Mouse (Mus musculus) heart, embryonic 12.5 days (tissue): ENCODE measurements around the gene Hdhd5. TPM values are rescaled to one million over a fixed set of nuclear protein-coding genes. Genes with fewer than 3 reads are reported as not detected.

Experiments used
- ATAC-seq: fragments of 200-750 bp; cut with Nextera tagmentation; 2 replicates; pipeline ENCODE4 v1.8.0; 2017; ENCODE audit warnings: moderate TSS enrichment, moderate library complexity; ENCODE audit not compliant: insufficient number of reproducible peaks, low FRiP score
- H3K27ac ChIP-seq: fragments of 300-500 bp; sonication (generic); 2 replicates; pipeline ENCODE4 v1.5.1; 2016; ENCODE audit warnings: mild to moderate bottlenecking, moderate library complexity; ENCODE audit not compliant: poor library complexity, severe bottlenecking
- H3K27me3 ChIP-seq: fragments of 300-500 bp; sonication (generic); replicated peaks from 2 replicates; pipeline ENCODE4 v1.6.1; 2016; ENCODE audit warnings: mild to moderate bottlenecking, moderate library complexity
- H3K36me3 ChIP-seq: fragments of 300-500 bp; sonication (generic); 2 replicates; pipeline ENCODE4 v1.6.1; 2016; ENCODE audit warnings: mild to moderate bottlenecking, moderate library complexity
- H3K4me1 ChIP-seq: fragments of 300-500 bp; sonication (generic); replicated peaks from 2 replicates; pipeline ENCODE4 v1.6.1; 2016; ENCODE audit warnings: mild to moderate bottlenecking
- H3K4me2 ChIP-seq: fragments of 300-500 bp; sonication (generic); 2 replicates; pipeline ENCODE4 v1.6.1; 2016; ENCODE audit warnings: mild to moderate bottlenecking, moderate library complexity
- H3K4me3 ChIP-seq: fragments of 300-500 bp; sonication (generic); 2 replicates; pipeline ENCODE4 v1.5.1; 2016; ENCODE audit warnings: mild to moderate bottlenecking
- H3K9ac ChIP-seq: fragments of 300-500 bp; sonication (generic); 2 replicates; pipeline ENCODE4 v1.6.1; 2016; ENCODE audit warnings: mild to moderate bottlenecking, moderate library complexity
- H3K9me3 ChIP-seq: fragments of 300-500 bp; sonication (generic); replicated peaks from 2 replicates; pipeline ENCODE4 v1.6.1; 2016; ENCODE audit warnings: mild to moderate bottlenecking, moderate library complexity
- WGBS: fragments of 180-500 bp; shearing (Covaris S2); methylation state at CpG from one replicate; pipeline ENCODE4 v1.1.7; 2016; 5-methylcytosine and 5-hydroxymethylcytosine counted together
- polyA plus RNA-seq: library from polyadenylated mRNA; unstranded; fragments of >200 nt; fragmentation: Nextera tagmentation; extraction: Ambion mirVana; gene quantifications from 2 replicates; pipeline ENCODE4 v1.2.1, GENCODE M21; 2016

The Hdhd5 gene
- polyA plus RNA-seq, 1 experiment from 2014 or later = 16.0 TPM

DNA sequence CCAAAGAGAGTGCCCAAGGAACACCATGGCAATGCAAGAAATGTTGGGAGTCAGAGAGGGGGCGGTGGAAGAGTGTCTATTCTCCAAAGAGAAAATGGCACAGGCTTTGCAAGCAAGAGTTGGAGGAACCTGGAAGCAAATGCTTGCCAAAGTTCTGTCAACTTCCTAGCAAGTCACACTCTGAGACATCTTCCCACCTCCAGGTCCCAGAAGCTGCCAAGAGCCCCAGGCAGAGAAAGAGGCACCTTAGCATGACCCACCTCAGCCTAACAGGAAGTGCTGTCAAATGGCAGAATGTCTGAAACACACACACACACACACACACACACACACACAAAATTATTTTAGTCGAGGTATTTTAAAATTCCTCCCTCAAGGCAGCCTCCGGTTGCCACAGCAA is 27.1 kb downstream of the Hdhd5 start:
- Histone ChIP-seq H3K27me3 (no peaks in the 10 kb centered on the region), H3K9ac (no peak overlapping the region), H3K27ac (no peak overlapping the region), H3K4me3 (no peak overlapping the region), H3K4me2 (no peak overlapping the region), H3K9me3 (peaks cover 6% of the 10 kb centered on the region), H3K4me1 (0 out of 2 replicates have a peak, but pooled peaks cover 3% of the 10 kb centered on the region), H3K36me3 (no peaks in the 10 kb centered on the region)
- 65% methylated on average over 3 of the region's 3 CpGs for WGBS
- ATAC-seq = no peak

GRCm38 (mm10) chr6:120496544-120496943 is 34.6 kb downstream of the Hdhd5 start:
- Histone ChIP-seq H3K27ac (no peak overlapping the region), H3K4me1 (peaks cover 26% of the 10 kb centered on the region), H3K4me3 (no peak overlapping the region), H3K4me2 (no peak overlapping the region), H3K9ac (no peak overlapping the region), H3K36me3 (no peaks in the 10 kb centered on the region), H3K27me3 (peaks cover 45% of the 10 kb centered on the region), H3K9me3 (peaks cover 6% of the 10 kb centered on the region)
- ATAC-seq = no peak
- WGBS = 55% methylated on average over 3 of the region's 3 CpGs

DNA sequence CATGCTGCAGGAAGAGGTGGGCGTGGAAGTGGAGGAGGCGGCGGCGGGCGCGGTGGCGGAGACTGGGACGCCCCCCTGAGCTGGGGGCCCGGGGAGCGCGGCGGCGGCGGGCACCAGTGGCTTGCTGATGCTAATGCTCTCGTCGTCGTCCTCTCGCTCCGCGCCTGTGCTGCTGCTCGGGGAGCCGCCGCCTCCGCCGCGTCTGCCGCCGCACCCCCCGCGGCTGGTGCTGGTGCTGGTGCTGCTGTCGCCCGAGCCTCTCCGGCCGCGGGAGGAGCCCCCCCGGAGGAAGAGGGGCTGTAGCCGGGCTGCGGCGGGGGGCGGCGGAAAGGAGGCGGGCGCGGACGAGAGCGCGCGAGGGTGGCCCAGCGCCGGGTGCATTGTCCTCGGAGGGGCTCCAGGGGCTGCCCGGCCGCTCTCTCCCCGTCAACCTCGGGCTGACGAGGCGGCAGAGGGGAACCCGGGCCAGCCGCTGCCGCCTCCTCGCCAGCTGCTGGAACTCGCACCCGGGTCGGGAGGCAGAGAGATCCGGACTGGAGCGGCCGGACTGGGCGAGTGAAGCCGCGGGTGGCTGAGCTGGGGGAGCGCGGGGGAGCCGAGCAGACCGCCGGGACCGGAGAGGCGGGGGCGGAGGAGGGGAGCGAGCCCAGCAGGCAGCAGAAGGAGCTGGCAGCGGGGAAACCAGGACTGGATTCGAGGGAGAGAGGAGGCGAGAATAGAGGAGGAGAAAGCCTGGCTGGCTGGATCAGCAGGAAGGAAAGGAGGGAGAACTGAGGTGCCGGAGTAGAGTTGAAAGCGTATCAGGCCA is 37.5 kb downstream of the Hdhd5 start, which contains the start of gene Tmem121b:
Gene Tmem121b, minus strand, starts transcription at position 434 of the 808 bp plus-strand sequence.
- H3K27ac ChIP-seq = no peak within 1 kb of the TSS
- H3K4me2 ChIP-seq = peak within 1 kb of the TSS; percentile 100
- peak; percentile 33; the same call in 1 of the 2 replicates for ATAC-seq
- peaks cover 26% of the 10 kb centered on the region for H3K4me1 ChIP-seq
- peak within 1 kb of the TSS; percentile 74 for H3K4me3 ChIP-seq
- under 1% methylated on average over 73 of the region's 84 CpGs for WGBS
- H3K27me3 ChIP-seq = peaks cover 60% of the 10 kb centered on the region
- H3K9me3 ChIP-seq = no peaks in the 10 kb centered on the region
- H3K36me3 ChIP-seq = no peaks in the 10 kb centered on the region
- peak within 1 kb of the TSS; percentile 76 for H3K9ac ChIP-seq

DNA sequence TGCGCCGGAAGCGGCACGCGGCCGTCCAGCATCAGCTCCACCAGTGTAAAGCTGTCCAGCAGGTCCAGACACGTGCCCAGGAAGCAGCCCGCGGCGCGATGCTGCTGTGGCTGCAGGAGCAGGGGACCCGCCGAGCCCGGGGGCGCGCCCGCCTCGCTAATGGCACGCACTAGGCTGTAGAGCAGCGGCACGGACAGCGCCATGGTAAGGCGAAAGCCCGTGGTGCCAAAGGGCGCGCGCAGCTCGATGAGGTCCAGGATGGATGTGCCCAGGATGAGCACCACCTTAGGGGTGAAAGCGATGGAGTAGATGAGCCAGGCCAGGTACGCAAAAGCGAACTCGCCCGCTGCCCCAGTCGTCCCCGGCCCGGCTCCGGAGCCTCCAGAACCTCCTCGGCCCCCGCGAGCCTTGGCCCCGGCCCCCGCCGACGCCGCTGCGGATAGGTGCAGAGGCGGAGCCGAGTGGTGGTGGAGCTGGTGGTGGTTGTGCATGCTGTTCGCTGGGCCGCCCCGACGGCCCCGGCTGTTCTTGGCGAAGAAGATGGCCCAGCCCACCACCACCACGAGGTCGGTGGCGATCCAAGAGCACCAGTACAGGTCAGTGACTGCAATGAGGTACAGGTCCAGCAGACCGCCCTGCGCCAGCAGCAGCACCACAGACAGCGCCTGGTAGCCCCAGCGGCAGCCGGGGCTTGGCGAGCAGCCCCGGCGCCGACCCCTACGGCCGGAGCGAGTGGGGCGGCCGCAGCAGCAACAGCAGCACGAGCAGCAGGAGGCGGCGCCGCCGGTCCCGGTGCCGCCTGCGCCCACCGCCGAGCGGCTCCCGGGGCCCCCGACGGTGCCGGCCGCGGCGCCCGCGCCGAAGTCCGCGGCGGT is 38.4 kb downstream of the Hdhd5 start:
- Histone ChIP-seq H3K36me3 (no peaks in the 10 kb centered on the region), H3K4me2 (peak overlapping the region; percentile 100), H3K9ac (peak overlapping the region; percentile 76), H3K9me3 (no peaks in the 10 kb centered on the region), H3K27me3 (peaks cover 60% of the 10 kb centered on the region), H3K4me1 (peaks cover 26% of the 10 kb centered on the region), H3K4me3 (peak overlapping the region; percentile 74), H3K27ac (no peak overlapping the region)
- 1% methylated on average over 92 of the region's 95 CpGs for WGBS
- ATAC-seq = peak; percentile 41

GRCm38 (mm10) chr6:120491862-120492498 is 39.1 kb downstream of the Hdhd5 start:
- WGBS = 7% methylated on average over 22 of the region's 22 CpGs
- Histone ChIP-seq H3K9ac (no peak overlapping the region), H3K27me3 (peaks cover 60% of the 10 kb centered on the region), H3K4me2 (peak overlapping the region; percentile 100), H3K4me3 (peak overlapping the region; percentile 74), H3K9me3 (no peaks in the 10 kb centered on the region), H3K4me1 (peaks cover 26% of the 10 kb centered on the region), H3K36me3 (no peaks in the 10 kb centered on the region), H3K27ac (no peak overlapping the region)
- 0 out of 2 replicates have a peak, but pooled peaks have one; percentile 7 for ATAC-seq

DNA sequence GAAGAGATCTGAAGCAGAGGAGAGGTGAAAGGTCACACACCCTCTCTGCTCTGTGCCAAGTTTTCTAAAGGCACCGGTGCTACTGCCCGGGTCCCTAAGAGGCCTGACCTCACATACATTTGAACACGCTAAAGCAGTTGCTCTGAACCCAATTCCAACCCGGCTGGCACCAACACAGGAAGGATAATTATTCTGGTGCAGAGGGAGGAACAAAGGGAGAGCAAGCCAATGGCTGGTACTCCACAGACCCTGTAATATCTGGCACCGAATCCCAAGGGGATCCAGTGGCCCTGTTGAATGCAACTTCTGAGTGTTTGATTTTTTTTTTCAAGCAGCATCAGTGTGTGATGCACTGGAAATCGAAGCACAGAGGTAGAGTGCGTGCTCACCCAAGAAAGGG is 40.1 kb downstream of the Hdhd5 start:
- no peak overlapping the region for H3K27ac ChIP-seq
- no peak for ATAC-seq
- H3K9me3 ChIP-seq = no peaks in the 10 kb centered on the region
- no peak overlapping the region for H3K4me3 ChIP-seq
- WGBS = 59% methylated on average over 7 of the region's 7 CpGs
- peaks cover 53% of the 10 kb centered on the region for H3K27me3 ChIP-seq
- H3K4me1 ChIP-seq = peaks cover 26% of the 10 kb centered on the region
- H3K9ac ChIP-seq = no peak overlapping the region
- H3K36me3 ChIP-seq = no peaks in the 10 kb centered on the region
- no peak overlapping the region for H3K4me2 ChIP-seq

GRCm38 (mm10) chr6:120489461-120489860 is 41.7 kb downstream of the Hdhd5 start:
- no peak for ATAC-seq
- no peak overlapping the region for H3K9ac ChIP-seq
- H3K27me3 ChIP-seq = peaks cover 44% of the 10 kb centered on the region
- H3K4me3 ChIP-seq = no peak overlapping the region
- WGBS = 39% methylated on average over 2 of the region's 2 CpGs
- H3K4me1 ChIP-seq = peaks cover 32% of the 10 kb centered on the region
- H3K27ac ChIP-seq = no peak overlapping the region
- H3K4me2 ChIP-seq = no peak overlapping the region
- H3K9me3 ChIP-seq = no peaks in the 10 kb centered on the region
- H3K36me3 ChIP-seq = no peaks in the 10 kb centered on the region

- Histone ChIP-seq H3K27me3 (peaks cover 36% of the 10 kb centered on the region), H3K4me1 (peaks cover 26% of the 10 kb centered on the region), H3K9ac (no peak overlapping the region), H3K4me3 (no peak overlapping the region), H3K4me2 (no peak overlapping the region), H3K36me3 (no peaks in the 10 kb centered on the region), H3K9me3 (no peaks in the 10 kb centered on the region), H3K27ac (no peak overlapping the region)
- no peak for ATAC-seq
- 52% methylated on average over 3 of the region's 3 CpGs for WGBS
Measured at GRCm38 (mm10) chr6:120488647-120489046, 42.5 kb downstream of the Hdhd5 start.

GRCm38 (mm10) chr6:120486051-120486510 is 45.0 kb downstream of the Hdhd5 start:
- H3K4me1 ChIP-seq = peaks cover 13% of the 10 kb centered on the region
- no peak overlapping the region for H3K27ac ChIP-seq
- no peak overlapping the region for H3K4me3 ChIP-seq
- H3K4me2 ChIP-seq = no peak overlapping the region
- no peaks in the 10 kb centered on the region for H3K9me3 ChIP-seq
- no peak overlapping the region for H3K9ac ChIP-seq
- H3K27me3 ChIP-seq = peaks cover 17% of the 10 kb centered on the region
- ATAC-seq = no peak
- H3K36me3 ChIP-seq = peaks cover 7% of the 10 kb centered on the region; the same call in 1 of the 2 replicates
- WGBS = 57% methylated on average over 8 of the region's 8 CpGs

DNA sequence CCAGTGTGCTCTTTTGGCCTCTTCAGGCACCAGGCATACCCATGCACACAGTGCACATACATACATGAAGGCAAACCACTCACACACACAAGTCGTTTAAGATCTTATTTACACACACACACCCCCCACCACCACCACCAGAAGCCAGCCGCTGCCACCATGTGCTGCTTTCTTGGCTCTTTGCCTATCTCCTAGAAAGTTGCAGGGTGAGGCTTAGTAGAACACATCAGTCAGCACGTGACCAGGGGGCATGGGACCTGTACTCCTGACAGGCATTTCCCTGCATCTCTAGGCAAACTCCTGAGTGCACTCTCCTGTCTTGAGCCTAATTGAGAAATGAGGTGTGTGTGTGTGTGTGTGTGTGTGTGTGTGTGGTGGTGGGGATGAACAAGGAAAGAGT is 46.1 kb downstream of the Hdhd5 start:
- Histone ChIP-seq H3K4me1 (peaks cover 13% of the 10 kb centered on the region), H3K36me3 (peaks cover 7% of the 10 kb centered on the region; the same call in 1 of the 2 replicates), H3K27ac (no peak overlapping the region), H3K4me3 (no peak overlapping the region), H3K27me3 (peaks cover 7% of the 10 kb centered on the region; the same call in 1 of the 2 replicates), H3K9me3 (no peaks in the 10 kb centered on the region), H3K9ac (no peak overlapping the region), H3K4me2 (no peak overlapping the region)
- no peak for ATAC-seq
- WGBS = 33% methylated on average over 3 of the region's 3 CpGs
